Comparison of ENCODE assay signal across 10 mouse cellular contexts in genomic region chr12:78865434-78865833, GRCm38 (mm10). TPM values are rescaled to one million over a fixed set of nuclear protein-coding genes. Genes with fewer than 3 reads are reported as not detected.
DNase-seq lines count a peak whose midpoint lies in the region; ATAC-seq and TF ChIP-seq lines count a peak whose summit lies in the region.
"Had no signal": no experiment of that assay in that cellular context is flagged by ENCODE, and none has a peak within 500 bp of the region (broad histone marks: within the 10 kb centered on the region; RNA-seq: fewer than 3 reads in every experiment).

No protein-coding gene starts in this region.

- 98% methylated on average over 1 of the region's 1 CpGs for WGBS in cerebellum, adult 2 months
- WGBS in liver, embryonic 12.5 days (ENCODE audit: insufficient replicate concordance), result 88% methylated on average over 1 of the region's 1 CpGs

- no peak overlapping the region for H3K27ac ChIP-seq in cerebellum, adult 2 months (ENCODE audit: insufficient read depth, low read length)
- H3K27ac ChIP-seq in liver, embryonic 12.5 days, result no peak overlapping the region
- H3K27ac ChIP-seq: embryonic facial prominence, embryonic 12.5 days; heart, embryonic 13.5 days had no signal

- TF ChIP-seq CTCF in cerebellum, adult 2 months (IDR thresholded peaks at IDR 0.05; ENCODE audit: borderline replicate concordance, insufficient read depth, low read depth, low read length), result peak; percentile 14; the same call in 1 of the 2 replicates

- no peaks in the 10 kb centered on the region for H3K9me3 ChIP-seq in liver, embryonic 12.5 days (replicated peaks)
- H3K9me3 ChIP-seq: embryonic facial prominence, embryonic 12.5 days; heart, embryonic 13.5 days had no signal

- H3K27me3 ChIP-seq in cerebellum, adult 2 months (ENCODE audit: control insufficient read depth, insufficient read depth, low read length), result no peaks in the 10 kb centered on the region
- H3K27me3 ChIP-seq in liver, embryonic 12.5 days (replicated peaks), result no peaks in the 10 kb centered on the region
- H3K27me3 ChIP-seq in splenic B cell, adult 2 months (ENCODE audit: control insufficient read depth, insufficient read depth, low read length, poor library complexity, severe bottlenecking), result no peaks in the 10 kb centered on the region
- H3K27me3 ChIP-seq: embryonic facial prominence, embryonic 12.5 days; heart, embryonic 13.5 days had no signal

- no peak for ATAC-seq in cerebellum, adult (ENCODE audit: insufficient number of reproducible peaks, low FRiP score, low TSS enrichment)
- ATAC-seq in liver, embryonic 12.5 days, result no peak

- no peak for TF ChIP-seq POLR2A in cerebellum, adult 2 months (IDR thresholded peaks at IDR 0.05; ENCODE audit: borderline replicate concordance, insufficient read depth, low read length)

- DNase-seq in cerebellum, adult 2 months, result no peak
- DNase-seq in liver, result peak; percentile 70
- DNase-seq in c-Kit-positive CD71-positive TER-119-negative erythroid progenitor cells, embryonic 14.5 days (ENCODE audit: low read depth), result peak; percentile 53
- DNase-seq in splenic B cell, adult 2 months (ENCODE audit: low read depth, low spot score), result peak; percentile 43
- no peak for DNase-seq in layer of hippocampus, postnatal 36 days
- no peak for DNase-seq in adrenal gland, postnatal 25 days

- H3K9ac ChIP-seq in liver, embryonic 12.5 days, result no peak overlapping the region
- H3K9ac ChIP-seq: embryonic facial prominence, embryonic 12.5 days; heart, embryonic 13.5 days had no signal

- H3K36me3 ChIP-seq in liver, embryonic 12.5 days, result peaks cover 52% of the 10 kb centered on the region
- H3K36me3 ChIP-seq in splenic B cell, adult 2 months (ENCODE audit: control insufficient read depth, insufficient read depth, low read length, poor library complexity, severe bottlenecking), result 0 out of 2 replicates have a peak, but pooled peaks cover 2% of the 10 kb centered on the region

- no peak overlapping the region for H3K4me2 ChIP-seq in liver, embryonic 12.5 days
- H3K4me2 ChIP-seq: embryonic facial prominence, embryonic 12.5 days; heart, embryonic 13.5 days had no signal

- no peaks in the 10 kb centered on the region for H3K4me1 ChIP-seq in cerebellum, adult 2 months (ENCODE audit: control insufficient read depth, insufficient read depth, low read length)
- peaks cover 28% of the 10 kb centered on the region for H3K4me1 ChIP-seq in liver, embryonic 12.5 days

- H3K4me3 ChIP-seq in cerebellum, adult 2 months (replicated peaks; ENCODE audit: insufficient read depth, low read depth, low read length), result no peak overlapping the region
- H3K4me3 ChIP-seq in liver, embryonic 12.5 days, result no peak overlapping the region
- H3K4me3 ChIP-seq: embryonic facial prominence, embryonic 12.5 days; heart, embryonic 13.5 days had no signal

RNA-seq across cellular contexts. Expression of gene Eif2s1, which starts 3.8 kb away (rescaled TPM):
- 29.1 and 33.2 TPM in 2 replicates for polyA plus RNA-seq in cerebellum, adult 2 months (2012; rRNA removed)
- polyA plus RNA-seq in liver, embryonic 12.5 days (2016; fragmentation: Nextera tagmentation; extraction: Ambion mirVana), result 266 and 283 TPM in 2 replicates
- 10 to 100 TPM; 47.5 to 63.9 TPM for total RNA-seq in layer of hippocampus, postnatal 36 days (2021)
- 88.3 and 95.0 TPM in 2 replicates for total RNA-seq in adrenal gland, postnatal 25 days (2021)

RNA-seq across cellular contexts. Expression of gene Atp6v1d, which starts 4.0 kb away (rescaled TPM):
- polyA plus RNA-seq in cerebellum, adult 2 months (2012; rRNA removed), result 144 and 162 TPM in 2 replicates
- polyA plus RNA-seq in liver, embryonic 12.5 days (2016; fragmentation: Nextera tagmentation; extraction: Ambion mirVana), result 37.2 and 37.4 TPM in 2 replicates
- 100 to 1,000 TPM; 253 to 273 TPM for total RNA-seq in layer of hippocampus, postnatal 36 days (2021)
- total RNA-seq in adrenal gland, postnatal 25 days (2021), result 71.8 and 76.4 TPM in 2 replicates

RNA-seq across cellular contexts. Expression of gene Plek2, which starts 41.3 kb away (rescaled TPM):
- polyA plus RNA-seq in cerebellum, adult 2 months (2012; rRNA removed), result 0.80 and 0.92 TPM in 2 replicates
- 53.6 and 55.0 TPM in 2 replicates for polyA plus RNA-seq in liver, embryonic 12.5 days (2016; fragmentation: Nextera tagmentation; extraction: Ambion mirVana)
- under 1 TPM in 1 of 2 experiments, not detected in 1; 0.22 TPM for total RNA-seq in layer of hippocampus, postnatal 36 days (2021)
- not detected in 2 replicates for total RNA-seq in adrenal gland, postnatal 25 days (2021)

Comparison
In these comparisons a context has a peak if more than half of its experiments do, and no peak if none do; other contexts are left out.
1. DNase-seq: peak in liver (single experiment), c-Kit-positive CD71-positive TER-119-negative erythroid progenitor cells, embryonic 14.5 days (single experiment) and splenic B cell, adult 2 months (single experiment); none in cerebellum, adult 2 months (0 of 2), layer of hippocampus, postnatal 36 days (0 of 2) and adrenal gland, postnatal 25 days (single experiment).